Mouse (Mus musculus) CD4-positive, CD25-positive, alpha-beta regulatory T cell, adult 2 months (primary cell): Measurements from ENCODE around the gene Ube2q2.
"Not testable (repeated sequence)": the region's sequence is repeated elsewhere in the genome, so short reads cannot be mapped to it uniquely, and the experiment has no call there.

Experiments used
- DNase-seq: peaks from one replicate; pipeline ENCODE4 v3.0.0-alpha.2; 2012; ENCODE audit warnings: low read depth, low spot score

Gene Ube2q2

DNA sequence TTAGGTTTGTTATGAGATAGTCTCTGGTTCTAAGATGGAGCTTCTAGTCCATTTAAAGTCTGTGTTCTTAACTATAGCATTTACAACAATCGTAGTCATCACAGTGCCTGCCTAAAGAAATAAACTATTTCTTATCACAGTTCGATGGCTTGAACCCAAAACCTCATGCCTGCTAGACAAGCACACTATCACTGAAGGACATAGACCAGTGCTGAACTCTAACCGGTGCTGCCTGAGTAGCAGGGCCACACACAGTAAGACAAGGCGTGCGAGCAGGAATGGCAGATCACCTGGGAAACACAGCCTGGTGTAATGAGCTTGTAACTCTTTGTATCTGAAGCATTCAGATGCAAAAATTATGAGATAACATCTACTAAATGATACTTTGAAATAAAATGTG, 92.2 kb downstream of the Ube2q2 start:
- DNase-seq, result no peak

DNA sequence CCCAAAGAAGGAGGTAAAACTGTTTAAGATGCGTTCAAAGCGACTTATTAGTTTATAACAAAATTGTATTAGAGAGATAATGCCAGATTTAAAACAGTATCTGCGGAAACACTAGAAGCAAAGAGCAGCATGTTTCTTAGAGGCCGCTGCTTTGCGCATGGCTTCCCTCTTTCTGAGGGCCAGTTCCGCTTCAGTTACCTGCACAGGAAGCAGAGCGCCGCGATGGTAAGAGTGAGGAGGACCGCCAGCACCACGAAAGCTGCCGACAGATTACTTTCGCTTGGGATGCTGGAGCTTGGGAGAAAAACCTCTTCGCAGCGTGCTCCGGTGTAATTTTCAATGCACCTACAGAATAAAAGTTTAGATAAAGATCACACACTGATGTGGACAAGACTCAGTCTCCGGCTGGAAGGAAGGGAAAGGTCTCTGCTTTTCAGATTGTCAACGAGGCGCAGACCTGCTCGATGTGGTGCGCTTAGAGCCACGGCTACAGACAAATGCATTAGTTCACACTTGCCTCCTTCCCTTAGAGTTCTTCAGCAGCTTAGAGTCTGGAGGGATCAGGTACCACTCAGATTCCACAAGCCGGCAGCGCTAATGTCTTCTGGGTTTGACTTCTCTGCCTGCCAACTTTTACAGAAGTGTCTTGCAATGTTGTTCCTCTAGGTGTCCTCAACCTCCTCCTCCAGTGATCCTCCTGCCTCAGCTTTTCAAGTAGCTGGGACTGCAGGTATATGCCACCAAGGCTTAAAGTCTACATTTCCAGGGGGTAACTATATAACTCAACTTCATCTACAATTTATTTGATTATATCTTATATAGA, 93.4 kb downstream of the Ube2q2 start:
- DNase-seq, result peak; percentile 58

DNA sequence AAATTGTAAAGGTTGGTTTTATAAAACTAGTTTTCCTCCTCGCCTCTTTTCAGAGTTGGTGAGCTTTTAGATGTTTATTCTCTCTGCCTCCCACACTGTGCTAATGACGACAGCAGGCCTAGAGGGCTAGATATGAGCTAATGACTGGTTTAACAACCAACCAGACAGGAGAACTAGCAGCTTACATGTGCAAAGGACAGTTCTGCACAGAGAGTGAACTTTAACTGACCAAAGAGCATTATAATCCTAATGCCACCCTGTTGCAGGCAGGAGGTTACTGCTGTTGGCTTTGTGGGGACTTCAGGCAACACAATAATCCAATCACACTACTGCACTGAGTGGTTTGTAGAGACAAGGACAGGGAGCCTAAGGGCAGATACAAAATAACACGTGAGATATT, 94.6 kb downstream of the Ube2q2 start:
- DNase-seq, result no peak

DNA sequence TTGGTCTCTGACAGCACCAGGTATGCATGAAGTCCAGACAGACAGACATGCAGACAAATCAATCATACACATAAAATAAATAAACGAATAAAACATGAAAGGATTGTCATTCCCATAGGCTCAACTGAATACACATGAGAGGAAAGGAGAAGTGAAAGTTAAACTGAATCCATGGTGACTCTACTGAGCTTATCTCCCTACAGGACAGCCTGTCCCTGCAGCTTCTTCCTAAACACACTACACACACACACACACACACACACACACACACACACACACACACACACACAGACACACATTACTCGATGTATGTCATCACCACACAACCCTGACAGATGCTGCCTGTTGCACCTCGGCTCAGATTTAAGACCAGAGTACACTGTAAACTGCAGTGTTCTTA, 95.4 kb downstream of the Ube2q2 start:
- DNase-seq, result no peak

DNA sequence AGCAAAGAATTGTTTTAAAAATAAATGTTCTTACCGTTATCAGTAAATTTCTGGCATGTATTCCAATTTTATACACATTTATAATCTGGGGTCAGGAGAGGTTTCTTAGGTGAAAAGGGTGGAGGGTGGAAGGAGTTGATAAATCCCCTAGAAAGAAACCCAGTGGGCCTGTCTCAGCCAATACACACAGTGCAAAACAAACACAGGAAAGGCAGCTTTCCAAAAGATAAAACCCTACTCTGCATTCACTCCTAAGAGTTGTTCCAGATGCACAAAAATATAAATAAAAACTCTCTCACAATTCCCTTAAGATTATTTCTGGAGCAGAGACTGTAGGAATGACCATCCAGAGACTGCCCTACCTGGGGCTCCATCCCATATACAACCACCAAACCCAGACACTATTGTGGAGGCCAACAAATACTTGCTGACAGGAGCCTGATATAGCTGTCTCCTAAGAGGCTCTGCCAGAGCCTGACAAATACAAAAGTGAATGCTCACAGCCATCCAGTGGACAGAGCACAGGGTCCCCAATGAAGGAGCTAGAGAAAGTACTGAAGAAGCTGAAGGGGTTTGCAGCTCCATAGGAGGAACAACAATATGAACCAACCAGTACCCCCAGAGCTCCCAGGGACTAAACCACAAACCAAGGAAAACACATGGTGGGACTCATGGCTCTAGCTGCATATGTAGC, 96.5 kb downstream of the Ube2q2 start:
- DNase-seq, result not testable (repeated sequence)

DNA sequence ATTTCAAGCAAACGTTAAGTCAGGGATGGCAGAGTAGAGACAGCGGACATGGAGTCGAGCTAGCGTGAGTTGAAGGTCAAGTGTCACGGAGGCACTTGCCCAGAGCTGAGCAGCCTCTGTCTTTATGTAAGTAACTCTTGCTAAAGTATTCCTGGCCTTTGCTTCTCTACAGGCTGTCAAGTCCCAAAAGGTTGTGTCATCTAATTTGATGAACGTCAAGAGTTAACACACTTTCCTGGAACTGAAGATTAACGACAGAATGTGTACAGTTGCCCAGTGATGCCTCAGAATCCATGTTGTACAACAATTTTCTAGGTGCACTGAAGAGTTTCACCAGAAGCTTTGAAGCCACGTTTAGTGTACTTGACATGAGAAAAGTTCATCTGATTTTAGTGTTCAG, 97.8 kb downstream of the Ube2q2 start:
- DNase-seq, result no peak

DNA sequence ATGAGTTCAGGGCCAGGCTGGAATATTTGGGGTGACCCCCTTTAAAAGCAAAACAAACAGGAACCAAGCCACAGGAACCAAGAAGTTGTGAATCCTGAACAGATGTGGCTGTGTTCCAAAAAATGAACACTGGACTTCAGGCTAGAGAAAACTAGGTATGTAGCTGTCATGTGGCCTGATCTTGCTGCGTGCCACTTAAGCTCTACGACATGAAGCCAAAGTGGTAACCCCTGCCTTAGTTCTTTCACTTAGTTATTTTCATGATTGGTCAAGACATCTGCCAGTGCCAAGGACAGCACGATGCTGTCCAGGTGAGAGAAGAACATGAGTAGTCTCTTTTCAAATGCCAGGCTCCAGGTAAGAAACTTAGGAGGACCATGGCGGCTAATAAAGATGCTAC, 98.3 kb downstream of the Ube2q2 start:
- no peak for DNase-seq

DNA sequence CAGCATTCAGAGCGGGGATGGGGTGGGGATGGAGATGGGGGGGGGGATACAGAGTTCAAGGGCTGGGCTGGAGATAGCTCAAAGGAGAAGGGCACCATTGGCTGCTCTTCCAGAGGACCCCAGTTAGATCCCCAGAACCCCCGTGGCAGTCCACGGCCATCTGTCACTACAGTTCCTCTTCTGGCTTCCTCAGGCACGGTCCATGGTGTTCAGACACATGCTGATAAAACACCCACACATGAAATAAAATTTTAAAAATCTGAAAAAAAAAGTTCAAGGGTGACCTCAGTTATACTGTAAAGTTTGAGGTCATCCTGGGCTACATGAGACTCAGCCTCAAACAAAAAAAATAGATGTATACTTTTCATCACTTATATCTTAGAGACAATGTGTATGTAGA, 99.8 kb downstream of the Ube2q2 start:
- DNase-seq, result no peak

DNA sequence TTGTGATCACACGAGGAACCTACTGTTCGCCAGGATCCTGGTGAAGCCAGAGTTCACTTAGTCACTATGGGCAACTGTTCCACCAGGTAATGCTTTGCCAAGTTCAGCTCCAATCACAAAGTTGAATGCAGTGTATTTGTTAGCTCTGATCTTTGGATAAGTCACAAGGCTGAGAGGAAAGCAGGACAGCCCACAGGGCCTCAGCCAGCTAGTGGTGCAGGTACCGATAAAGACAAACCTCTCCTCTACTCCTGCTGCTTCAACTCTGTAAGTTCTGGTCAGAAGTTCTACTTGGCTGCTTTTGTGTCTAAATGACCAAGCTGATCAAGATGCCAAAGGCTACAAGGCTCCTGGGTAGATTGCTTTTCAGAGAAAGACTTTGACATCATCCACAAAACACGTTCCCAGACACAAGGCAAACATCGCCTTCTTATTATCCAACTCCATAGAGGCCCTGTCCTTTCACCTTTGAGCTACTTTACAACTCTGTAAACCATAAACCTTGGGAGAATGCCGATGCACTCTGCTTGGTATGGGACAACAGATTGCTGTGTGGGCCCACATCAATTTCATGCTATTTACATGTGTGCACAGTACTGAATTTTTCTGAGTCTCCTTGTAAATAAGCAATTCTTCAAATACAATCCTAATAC, 102.1 kb downstream of the Ube2q2 start:
- no peak for DNase-seq

DNA sequence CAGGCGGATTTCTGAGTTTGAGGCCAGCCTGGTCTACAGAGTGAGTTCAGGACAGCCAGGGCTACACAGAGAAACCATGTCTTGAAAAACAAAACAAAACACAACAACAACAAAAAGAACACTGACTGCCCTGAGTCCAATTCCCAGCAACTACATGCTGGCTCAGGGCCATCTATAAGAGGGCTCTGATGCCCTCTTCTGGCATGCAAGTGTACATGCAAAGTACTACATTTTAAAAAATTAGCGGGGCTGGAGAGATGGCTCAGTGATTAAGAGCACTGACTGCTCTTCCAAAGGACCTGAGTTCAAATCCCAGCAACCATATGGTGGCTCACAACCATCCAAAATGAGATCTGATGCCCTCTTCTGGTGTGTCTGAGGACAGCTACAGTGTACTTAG, 103.4 kb downstream of the Ube2q2 start:
- peak; percentile 35 for DNase-seq

DNA sequence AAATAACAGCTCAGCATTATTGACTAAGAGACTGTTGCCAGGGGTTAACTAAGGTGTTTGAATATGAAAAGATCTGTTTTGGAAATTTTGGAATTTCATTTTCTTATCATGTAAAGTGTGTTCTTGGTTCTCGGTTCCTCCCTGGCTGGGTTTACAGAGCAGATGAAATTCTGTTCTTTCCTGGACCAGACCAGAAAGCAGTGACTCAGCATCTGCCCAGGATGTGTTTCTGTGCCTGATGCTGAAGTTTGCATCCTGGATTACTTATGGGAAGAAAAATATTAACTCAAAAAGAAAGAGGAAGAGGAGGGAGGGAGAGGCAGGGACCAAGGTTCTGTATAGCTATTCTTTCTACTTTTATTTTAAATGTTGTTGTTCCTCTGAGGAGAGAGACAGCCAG, 105.2 kb downstream of the Ube2q2 start:
- DNase-seq, result no peak

DNA sequence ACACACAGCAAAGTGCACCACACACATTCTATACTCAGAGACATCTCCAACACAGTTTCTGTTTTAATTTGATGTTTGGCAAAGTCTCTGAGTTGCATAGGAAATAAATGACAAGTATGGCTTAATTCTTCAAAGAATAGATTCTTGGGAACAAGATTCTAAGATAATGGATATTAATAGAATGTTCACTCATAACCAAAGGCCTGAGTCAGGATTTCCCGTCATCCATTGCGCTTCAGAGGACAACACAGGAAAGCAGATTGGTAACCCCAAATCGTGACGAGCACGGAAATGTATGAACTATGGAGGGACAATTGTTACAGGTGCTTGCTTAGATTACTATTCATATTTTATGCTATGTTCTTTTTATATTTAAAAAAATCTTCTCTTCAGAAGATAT, 106.4 kb downstream of the Ube2q2 start:
- no peak for DNase-seq

DNA sequence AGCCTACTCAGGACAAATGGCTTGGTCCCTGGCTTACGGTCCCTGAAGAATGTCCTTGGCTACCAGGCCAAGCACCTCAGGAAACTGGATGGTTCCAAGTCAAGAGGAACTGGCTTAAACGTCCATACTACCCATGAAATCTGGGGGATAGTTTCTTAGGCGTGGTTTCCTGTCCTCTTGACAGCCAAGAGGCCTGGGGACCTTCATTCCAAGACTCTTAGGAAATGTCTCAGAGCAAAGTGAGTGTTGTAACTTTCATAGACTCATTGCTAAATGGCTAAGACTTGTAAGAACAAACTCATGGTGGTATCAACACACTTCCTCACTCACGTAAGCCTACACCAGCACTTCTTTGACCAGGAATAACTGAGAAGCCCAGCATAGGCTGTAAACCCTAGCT, 107.0 kb downstream of the Ube2q2 start:
- DNase-seq, result no peak

DNA sequence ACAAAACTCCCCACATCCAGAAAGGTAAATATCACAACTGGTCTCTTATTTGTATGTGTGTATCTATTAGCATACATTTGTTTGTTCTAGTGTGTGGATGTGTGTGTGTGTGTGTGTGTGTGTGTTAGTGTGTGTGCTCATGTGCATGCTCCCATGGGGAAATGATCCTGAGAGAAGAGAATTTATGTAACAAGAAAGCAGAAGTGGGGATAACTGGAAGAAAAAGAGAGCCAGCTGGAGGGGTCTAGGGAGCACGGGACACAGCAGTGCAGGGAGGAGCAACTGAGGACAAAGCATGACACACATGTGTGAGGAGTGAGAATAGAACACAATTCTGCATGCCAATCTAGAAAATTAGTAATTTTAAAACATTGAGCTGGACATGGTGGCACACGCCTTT, 108.5 kb downstream of the Ube2q2 start:
- no peak for DNase-seq
